Mouse (Mus musculus) erythroid progenitor cell, adult 5-6 weeks (primary cell): ENCODE results near the gene Trim44. TPM values are rescaled to one million over a fixed set of nuclear protein-coding genes. Genes with fewer than 3 reads are reported as not detected.

Experiments used
- ATAC-seq: replicated peaks from 2 replicates; pipeline ENCODE4 v1.8.0; 2016; ENCODE audit warnings: moderate number of reproducible peaks, mild to moderate bottlenecking, moderate TSS enrichment, inconsistent platforms; ENCODE audit not compliant: poor library complexity, low FRiP score, severe bottlenecking
- total RNA-seq, 2 experiments: library from RNA; stranded (forward) in 1 of 2; stranded (reverse) in 1 of 2; fragments of 150-400 nt in 1 of 2; fragments of 186-747, 209-891 nt in 1 of 2; gene quantifications; 2 replicates each; pipeline versions ENCODE4 v1.2.3 to v1.2.4; 2015 to 2017; ENCODE audit warnings: low replicate concordance in 2 of 2

Trim44 gene
- total RNA-seq, 2 experiments from 2014 or later: 21.8 to 25.2 TPM

DNA sequence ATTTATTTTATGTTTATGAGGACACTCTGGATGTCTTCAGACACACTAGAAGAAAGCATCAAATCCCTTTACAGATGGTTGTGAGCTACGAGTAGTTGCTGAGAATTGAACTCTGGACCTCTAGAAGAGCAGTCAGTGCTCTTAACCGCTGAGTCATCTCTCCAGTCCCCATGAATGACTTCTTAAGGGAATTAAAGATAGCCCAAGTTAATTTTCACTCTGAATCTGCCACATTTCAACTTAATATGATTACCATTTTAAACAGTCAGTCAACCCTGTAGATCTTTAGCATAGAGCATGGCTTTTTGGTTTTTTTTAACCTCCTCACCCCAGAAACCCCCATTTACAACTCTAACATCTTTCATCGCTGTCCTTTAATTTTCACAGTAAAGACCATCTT, 2.1 kb upstream of the Trim44 start:
- ATAC-seq: no peak

- ATAC-seq: no peak
Measured at GRCm38 (mm10) chr2:102406324-102407304, 1.0 kb downstream of the Trim44 start.

DNA sequence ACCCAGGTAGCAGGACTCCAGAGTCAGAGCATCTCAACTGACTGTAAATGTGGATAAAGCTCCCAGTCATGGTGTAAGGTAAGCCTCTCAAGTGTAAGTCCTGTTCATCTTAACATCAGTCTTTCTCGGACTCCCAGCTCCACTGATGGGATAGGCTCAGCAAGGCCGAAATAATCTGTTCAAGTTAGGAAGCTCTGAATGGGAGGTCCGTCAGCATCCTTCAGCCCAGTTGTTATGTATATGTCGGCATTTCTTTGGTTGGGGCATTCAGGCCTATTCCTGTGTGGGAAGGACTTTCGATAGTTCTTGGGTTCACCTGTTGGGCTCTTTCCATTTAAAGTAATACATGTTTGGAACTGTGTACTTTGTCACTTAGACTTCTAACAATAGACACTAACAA, 3.6 kb downstream of the Trim44 start:
- ATAC-seq: no peak

- no peak for ATAC-seq
Measured at GRCm38 (mm10) chr2:102403306-102403705, 4.3 kb downstream of the Trim44 start.

GRCm38 (mm10) chr2:102401352-102401692, 6.3 kb downstream of the Trim44 start:
- ATAC-seq: no peak

- ATAC-seq: peak; percentile 93
Measured at GRCm38 (mm10) chr2:102400605-102401351, 6.8 kb downstream of the Trim44 start.

GRCm38 (mm10) chr2:102399864-102400604, 7.6 kb downstream of the Trim44 start:
- no peak for ATAC-seq

GRCm38 (mm10) chr2:102396493-102396892, 11.1 kb downstream of the Trim44 start:
- ATAC-seq: no peak

- ATAC-seq: no peak
Measured at GRCm38 (mm10) chr2:102393457-102393856, 14.2 kb downstream of the Trim44 start.

DNA sequence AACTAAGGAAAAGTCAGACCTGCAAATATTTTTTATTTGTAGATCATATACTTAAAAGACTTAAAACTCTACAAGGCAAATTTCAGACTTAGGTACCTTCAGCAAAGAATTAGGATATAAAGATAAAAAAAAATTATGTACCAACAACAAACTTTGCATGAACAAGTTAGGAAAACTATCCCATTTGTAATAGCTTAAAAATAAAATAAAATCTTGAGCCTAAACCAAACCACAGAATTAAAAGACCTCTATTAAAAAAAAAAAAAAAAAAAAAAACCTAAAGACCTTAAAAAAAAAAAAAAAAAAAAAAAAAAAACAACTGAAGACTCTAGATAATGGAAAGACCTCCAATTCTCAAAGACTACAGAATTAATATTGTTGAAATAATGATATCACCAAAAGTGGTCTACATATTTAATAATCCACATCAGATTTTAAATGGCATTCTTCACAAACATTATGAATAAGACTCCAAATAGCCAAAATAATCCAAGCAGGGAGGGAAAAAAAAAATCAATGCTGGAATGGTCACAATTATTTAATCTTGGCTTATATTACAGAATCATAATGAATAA, 22.2 kb downstream of the Trim44 start:
- ATAC-seq: no peak

GRCm38 (mm10) chr2:102384496-102384895, 23.1 kb downstream of the Trim44 start:
- ATAC-seq: 0 out of 2 replicates have a peak, but pooled peaks have one; percentile 11

DNA sequence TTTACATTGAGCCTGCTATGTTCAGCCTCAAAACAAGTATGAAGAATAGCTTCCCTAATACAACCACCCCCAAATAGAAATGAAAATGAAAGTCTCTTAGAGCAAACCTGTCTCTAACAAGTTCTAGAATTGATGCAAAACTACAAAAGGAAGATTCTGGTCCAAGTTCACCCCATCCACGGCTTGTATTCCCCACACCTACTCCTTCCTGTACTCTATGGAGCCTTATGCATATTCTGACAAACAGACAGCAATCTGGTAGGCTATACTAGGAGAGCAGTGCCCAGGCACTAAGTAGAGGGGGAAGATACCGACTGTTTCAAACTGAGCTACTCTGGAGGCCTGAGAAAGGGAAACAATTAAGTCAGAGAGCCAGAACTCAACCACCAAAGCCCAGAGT, 23.6 kb downstream of the Trim44 start:
- ATAC-seq: peak; percentile 53; the same call in 1 of the 2 replicates

DNA sequence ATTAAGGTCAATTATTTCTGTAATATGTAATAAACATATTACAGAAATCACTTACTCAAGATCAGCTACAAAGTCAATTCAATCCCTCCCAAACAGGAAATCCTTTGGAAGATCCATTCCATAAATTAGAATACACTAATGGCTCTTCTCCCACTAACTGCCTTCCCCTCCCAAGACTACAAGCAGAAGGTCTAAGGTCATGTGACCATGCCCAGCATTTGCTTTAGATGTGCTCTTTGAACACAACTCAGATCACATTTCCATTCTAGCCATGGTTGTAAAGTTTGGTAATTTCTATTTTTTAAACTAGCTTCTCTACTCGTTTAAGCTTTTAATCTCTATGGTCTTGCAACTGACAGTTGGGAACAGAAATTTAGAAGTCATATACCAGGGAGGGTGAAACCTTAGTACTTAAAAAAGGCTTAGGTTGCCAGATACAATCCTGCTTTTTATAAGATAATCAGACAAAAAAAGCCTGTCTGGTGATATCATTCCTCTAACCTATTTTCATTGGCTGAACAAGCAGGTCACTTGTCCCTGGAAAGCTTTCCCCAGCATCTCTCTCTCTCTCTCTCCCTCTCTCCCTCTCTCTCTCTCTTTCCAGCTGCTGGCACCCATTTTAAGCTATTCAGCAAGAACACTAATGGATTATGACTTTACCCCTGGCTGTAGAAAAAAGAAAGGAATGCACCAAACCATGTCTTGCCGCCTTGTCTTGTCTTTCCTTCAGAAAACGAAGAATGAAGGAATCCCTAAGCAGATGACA, 24.4 kb downstream of the Trim44 start:
- no peak for ATAC-seq

DNA sequence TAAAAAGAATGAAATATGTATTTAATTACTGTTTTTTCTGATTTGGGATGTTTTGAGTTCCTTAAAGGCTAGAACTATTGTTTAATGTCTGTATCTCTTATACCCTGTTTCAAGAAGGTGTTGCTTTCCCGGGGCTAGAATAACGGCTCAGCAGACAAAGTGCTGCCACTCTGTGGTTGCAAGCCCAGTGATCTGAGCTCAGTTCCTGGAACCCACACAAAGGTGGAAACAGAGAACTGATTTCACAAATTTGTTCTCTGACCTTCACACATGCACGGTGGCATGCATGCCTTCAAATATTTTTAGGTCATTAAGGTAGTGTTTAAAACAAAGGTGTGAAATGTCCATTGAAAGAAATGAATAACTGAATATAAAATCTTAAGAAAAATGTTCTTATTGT, 25.1 kb downstream of the Trim44 start:
- no peak for ATAC-seq

- no peak for ATAC-seq
Measured at GRCm38 (mm10) chr2:102380581-102380980, 27.0 kb downstream of the Trim44 start.

GRCm38 (mm10) chr2:102378928-102379327, 28.7 kb downstream of the Trim44 start:
- no peak for ATAC-seq

GRCm38 (mm10) chr2:102378381-102378780, 29.2 kb downstream of the Trim44 start:
- ATAC-seq: no peak

- peak; percentile 78 for ATAC-seq
Measured at GRCm38 (mm10) chr2:102377370-102377769, 30.3 kb downstream of the Trim44 start.
